Mouse (Mus musculus) frontal cortex, adult (tissue): ENCODE measurements around the gene Zup1.
A peak's percentile ranks its signal among the peaks of the same experiment; 100 is the strongest.
"Not testable (repeated sequence)": the region's sequence is repeated elsewhere in the genome, so short reads cannot be mapped to it uniquely, and the experiment has no call there.

ENCODE experiments used
- ATAC-seq: cut with Nextera tagmentation; 2 replicates; pipeline ENCODE4 v1.9.2; 2017; ENCODE audit warnings: mild to moderate bottlenecking, moderate library complexity, mixed read lengths; ENCODE audit not compliant: low TSS enrichment

Gene Zup1

DNA sequence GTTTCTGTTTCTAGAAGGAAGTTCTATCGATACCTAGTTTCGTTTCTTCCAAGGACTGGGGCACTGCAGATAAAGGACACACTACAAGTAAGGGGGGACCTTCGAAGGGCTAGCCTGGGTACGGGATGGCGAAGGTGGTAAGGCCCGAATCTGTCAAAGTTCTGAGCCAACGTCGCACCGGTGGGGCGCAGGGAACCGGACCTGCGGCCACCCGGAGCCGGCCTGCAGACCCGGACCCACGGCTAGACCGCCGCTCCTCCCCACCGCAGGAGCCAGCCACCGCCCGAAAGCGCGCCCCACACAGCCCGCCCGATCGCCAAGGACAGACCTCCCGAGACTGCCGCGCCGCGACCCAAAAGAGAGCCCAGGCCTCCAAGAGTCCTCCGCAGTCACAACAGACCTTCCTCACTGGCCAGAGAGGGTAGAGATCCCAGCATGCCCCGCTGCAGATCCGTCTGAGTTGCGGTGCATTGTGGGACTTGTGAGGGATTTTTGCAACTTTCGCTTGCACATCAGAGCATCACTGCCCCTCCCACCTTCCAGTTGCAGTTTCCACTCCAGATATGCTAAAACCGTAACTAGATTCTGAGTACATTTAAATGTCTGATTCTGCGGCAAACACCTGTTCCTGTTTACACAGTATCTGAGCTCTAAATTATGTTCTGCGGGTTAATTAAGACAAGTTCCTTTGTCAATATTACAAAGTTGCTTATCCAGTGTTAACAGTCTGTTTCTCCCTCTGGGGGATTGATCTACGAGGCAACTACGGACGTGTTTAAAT, at the start of gene Zup1:
Gene Zup1 (minus strand): TSS at position 467 of the 781 bp plus-strand sequence.
- peak; percentile 99 for ATAC-seq

GRCm38 (mm10) chr10:33998397-33998796, 47.3 kb upstream of the Zup1 start:
- ATAC-seq, result no peak

- peak; percentile 60 for ATAC-seq
These were observed 45.6 kb upstream of the Zup1 start for GRCm38 (mm10) chr10:33996686-33997085.

DNA sequence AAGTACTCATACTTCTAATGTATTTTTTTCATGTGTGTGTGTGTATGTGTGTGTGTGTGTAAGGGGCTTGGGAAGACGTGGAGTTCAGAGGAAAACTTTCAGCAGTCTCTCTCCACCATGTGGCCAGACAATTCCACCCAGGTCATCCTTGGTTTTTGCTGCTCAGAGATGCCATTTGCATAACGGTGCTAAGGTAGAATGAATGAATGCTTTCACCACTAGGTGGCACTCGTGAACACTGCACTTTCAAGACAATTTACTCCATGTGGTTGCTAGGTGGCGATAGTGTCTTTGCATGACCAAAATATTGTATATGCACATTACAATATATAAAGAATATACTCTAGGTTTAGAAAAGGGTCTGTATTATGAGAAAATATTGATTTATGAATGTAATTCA, 35.7 kb upstream of the Zup1 start:
- peak; percentile 99 for ATAC-seq

GRCm38 (mm10) chr10:33974781-33975494, 23.9 kb upstream of the Zup1 start:
- ATAC-seq, result no peak

DNA sequence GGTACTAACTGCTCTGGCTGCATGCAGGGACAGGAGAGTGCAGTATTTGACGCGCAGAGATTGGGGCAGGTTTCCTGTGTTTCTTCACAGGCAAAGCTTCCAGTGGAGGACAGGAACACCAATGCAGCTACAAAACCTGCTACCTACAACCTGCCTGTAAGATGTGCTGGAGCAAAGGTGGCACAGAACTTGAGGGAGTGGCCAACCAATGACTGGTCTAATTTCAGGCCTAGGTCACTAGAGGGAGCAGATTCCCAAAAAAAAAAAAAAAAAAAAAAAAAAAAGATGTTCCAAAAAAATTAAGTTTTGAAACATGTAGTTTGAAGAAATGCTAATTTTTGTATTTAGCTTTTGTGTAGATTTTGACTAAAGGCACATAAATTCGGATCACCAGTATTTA, 1.4 kb upstream of the Zup1 start:
- no peak for ATAC-seq

DNA sequence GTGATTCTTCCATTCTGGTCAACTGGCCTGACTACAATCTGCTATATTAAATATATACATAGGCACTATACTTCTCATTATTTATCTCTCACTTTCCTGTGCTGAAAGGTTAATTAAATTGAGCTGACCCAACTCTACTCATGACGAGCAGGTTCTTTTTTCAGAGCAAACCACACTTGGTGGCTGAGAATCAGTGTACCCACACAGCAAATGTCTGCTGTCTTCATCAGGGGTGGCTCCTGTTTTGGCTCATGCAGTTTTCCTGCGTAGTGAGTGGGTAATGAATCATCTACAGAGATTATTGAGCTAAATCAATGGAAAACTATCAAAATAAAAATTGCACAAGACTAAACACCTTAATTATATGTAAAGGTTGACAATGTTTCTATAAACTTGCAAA, 4.7 kb downstream of the Zup1 start:
- ATAC-seq, result peak; percentile 45

GRCm38 (mm10) chr10:33945390-33945789, 5.7 kb downstream of the Zup1 start:
- peak; percentile 29; the same call in 1 of the 2 replicates for ATAC-seq

DNA sequence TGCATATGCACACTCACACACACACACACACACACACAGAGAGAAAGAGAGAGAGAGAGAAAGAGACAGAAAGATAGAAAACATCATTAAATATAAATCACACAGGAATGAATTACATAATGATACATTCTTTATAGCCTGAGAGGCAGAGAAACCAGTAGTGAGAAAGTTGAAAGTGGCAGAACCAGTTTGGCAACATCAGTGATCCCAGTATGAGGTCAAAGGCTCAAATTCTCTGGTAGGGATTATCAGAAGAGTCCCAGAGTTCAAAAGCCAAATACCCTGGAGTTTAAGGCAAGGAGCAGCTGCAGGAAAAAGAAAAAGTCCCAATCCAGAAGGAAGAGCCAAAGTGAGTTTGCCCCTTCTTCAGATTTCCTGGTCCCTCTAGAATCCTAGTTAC, 10.4 kb downstream of the Zup1 start:
- no peak for ATAC-seq

GRCm38 (mm10) chr10:33905489-33905888, 45.6 kb downstream of the Zup1 start:
- 0 out of 2 replicates have a peak, but pooled peaks have one; percentile 2 for ATAC-seq

GRCm38 (mm10) chr10:33904530-33905481, 46.3 kb downstream of the Zup1 start, which contains the start of gene Rsph4a:
Gene Rsph4a, plus strand, starts transcription at chr10:33905111.
- peak; percentile 100 for ATAC-seq

DNA sequence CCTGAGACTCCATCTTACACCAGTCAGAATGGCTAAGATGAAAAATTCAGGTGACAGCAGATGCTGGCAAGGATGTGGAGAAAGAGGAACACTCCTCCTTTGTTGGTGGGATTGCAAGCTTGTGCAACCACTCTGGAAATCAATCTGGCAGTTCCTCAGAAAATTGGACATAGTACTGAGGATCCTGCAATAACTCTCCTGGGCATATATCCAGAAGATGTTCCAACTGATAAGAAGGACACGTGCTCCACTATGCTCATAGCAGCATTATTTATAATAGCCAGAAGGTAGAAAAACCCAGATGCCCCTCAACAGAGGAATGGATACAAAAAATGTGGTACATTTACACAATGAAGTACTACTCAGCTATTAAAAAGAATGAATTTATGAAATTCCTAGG, 49.5 kb downstream of the Zup1 start:
- ATAC-seq, result not testable (repeated sequence)

DNA sequence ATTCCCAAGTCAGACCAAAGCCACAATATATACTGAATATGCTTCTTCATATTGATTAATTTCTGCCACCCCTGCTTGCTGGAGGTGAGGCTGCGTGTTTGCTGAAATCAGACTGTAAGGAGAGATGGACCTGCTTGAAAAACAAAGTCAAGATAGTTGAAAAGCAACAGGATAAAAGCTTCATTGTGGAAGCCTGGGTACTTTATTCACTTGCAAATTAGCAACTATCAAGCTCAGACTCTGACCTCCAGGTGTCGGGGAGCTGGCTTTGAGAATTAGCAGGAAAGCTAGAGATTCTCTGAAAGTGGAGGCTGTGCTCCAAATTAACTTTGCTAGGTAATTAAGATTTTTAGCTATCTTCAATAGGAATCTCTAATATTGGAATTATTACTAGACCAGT, 68.7 kb downstream of the Zup1 start:
- not testable (repeated sequence) for ATAC-seq

DNA sequence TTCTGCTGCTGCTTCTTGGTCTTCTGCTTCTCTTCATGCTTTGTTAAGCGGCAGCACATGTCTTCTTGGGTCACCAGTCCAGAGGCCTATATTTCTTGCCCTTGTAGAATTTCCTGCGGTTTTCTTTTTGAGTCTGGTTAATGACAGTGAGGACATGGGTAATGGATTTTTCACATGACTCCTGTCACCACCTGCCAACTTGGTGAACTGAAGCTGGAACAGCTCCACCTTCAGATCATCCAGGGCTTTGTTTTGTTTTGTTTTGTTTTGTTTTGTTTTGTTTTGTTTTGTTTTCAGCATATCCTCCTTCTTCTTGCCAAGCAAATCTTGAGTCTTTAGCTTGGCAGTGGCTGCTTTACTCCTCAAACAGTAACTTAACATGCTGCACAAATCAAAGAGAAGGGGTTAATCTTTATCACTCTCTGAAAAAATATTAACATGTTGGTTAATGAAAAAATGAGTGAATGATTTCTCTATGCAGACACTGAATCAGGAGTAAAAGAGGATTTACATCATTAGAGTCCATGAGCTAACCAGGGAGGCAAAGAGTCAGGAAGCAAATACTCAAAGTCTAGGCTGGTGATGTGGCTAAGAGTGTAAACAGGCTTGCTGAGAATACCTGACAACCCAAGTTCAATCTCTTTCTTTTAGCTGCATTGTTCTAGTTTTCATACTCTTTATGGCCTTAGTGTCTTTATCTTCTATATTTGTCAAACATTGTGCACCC, 78.2 kb downstream of the Zup1 start:
- ATAC-seq, result no peak

- ATAC-seq, result no peak
These were observed 80.6 kb downstream of the Zup1 start for GRCm38 (mm10) chr10:33870441-33870840.
